Mouse (Mus musculus) midbrain, embryonic 12.5 days (tissue): Measurements from ENCODE around the gene Mvd. TPM values are rescaled to one million over a fixed set of nuclear protein-coding genes. Genes with fewer than 3 reads are reported as not detected.

Experiments
- ATAC-seq: fragments of 200-750 bp; cut with Nextera tagmentation; 2 replicates; pipeline ENCODE4 v1.8.0; 2017; ENCODE audit warnings: low read depth, moderate TSS enrichment, moderate library complexity; ENCODE audit not compliant: low FRiP score
- H3K27ac ChIP-seq: fragments of 300-500 bp; sonication (generic); replicated peaks from 2 replicates; pipeline ENCODE4 v1.5.1; 2016; ENCODE audit warnings: mild to moderate bottlenecking
- H3K27me3 ChIP-seq: fragments of 300-500 bp; sonication (generic); 2 replicates; pipeline ENCODE4 v1.6.1; 2016; ENCODE audit warnings: mild to moderate bottlenecking
- H3K36me3 ChIP-seq: fragments of 300-500 bp; sonication (generic); 2 replicates; pipeline ENCODE4 v1.6.1; 2016
- H3K4me1 ChIP-seq: fragments of 300-500 bp; sonication (generic); 2 replicates; pipeline ENCODE4 v1.6.1; 2016
- H3K4me2 ChIP-seq: fragments of 300-500 bp; sonication (generic); replicated peaks from 2 replicates; pipeline ENCODE4 v1.6.1; 2016; ENCODE audit warnings: mild to moderate bottlenecking, moderate library complexity
- H3K4me3 ChIP-seq: fragments of 300-500 bp; sonication (generic); 2 replicates; pipeline ENCODE4 v1.5.1; 2016; ENCODE audit warnings: mild to moderate bottlenecking
- H3K9ac ChIP-seq: fragments of 300-500 bp; sonication (generic); replicated peaks from 2 replicates; pipeline ENCODE4 v1.6.1; 2016; ENCODE audit warnings: mild to moderate bottlenecking, moderate library complexity
- H3K9me3 ChIP-seq: fragments of 300-500 bp; sonication (generic); 2 replicates; pipeline ENCODE4 v1.6.1; 2016; ENCODE audit warnings: mild to moderate bottlenecking
- WGBS: fragments of 180-500 bp; shearing (Covaris S2); methylation state at CpG from one replicate; pipeline ENCODE4 v1.1.7; 2016; 5-methylcytosine and 5-hydroxymethylcytosine counted together
- polyA plus RNA-seq: library from polyadenylated mRNA; unstranded; fragments of >200 nt; fragmentation: Nextera tagmentation; extraction: Ambion mirVana; gene quantifications from 2 replicates; pipeline ENCODE4 v1.2.1, GENCODE M21; 2016

The Mvd gene
- polyA plus RNA-seq, 1 experiment from 2014 or later = 47.4 TPM

GRCm38 (mm10) chr8:122464985-122465384 is 21.8 kb upstream of the Mvd start:
- H3K9me3 ChIP-seq = no peaks in the 10 kb centered on the region
- no peak overlapping the region for H3K9ac ChIP-seq
- no peak overlapping the region for H3K4me3 ChIP-seq
- no peak overlapping the region for H3K4me2 ChIP-seq
- peaks cover 33% of the 10 kb centered on the region for H3K27me3 ChIP-seq
- H3K4me1 ChIP-seq = peaks cover 10% of the 10 kb centered on the region
- 73% methylated on average over 7 of the region's 7 CpGs for WGBS
- no peak overlapping the region for H3K27ac ChIP-seq
- peaks cover 44% of the 10 kb centered on the region for H3K36me3 ChIP-seq
- ATAC-seq = no peak

- Histone ChIP-seq H3K4me3 (no peak overlapping the region), H3K36me3 (peaks cover 34% of the 10 kb centered on the region), H3K27ac (no peak overlapping the region), H3K9me3 (no peaks in the 10 kb centered on the region), H3K4me1 (peaks cover 11% of the 10 kb centered on the region), H3K4me2 (no peak overlapping the region), H3K27me3 (peaks cover 43% of the 10 kb centered on the region), H3K9ac (no peak overlapping the region)
- no peak for ATAC-seq
- WGBS = 69% methylated on average over 12 of the region's 12 CpGs
Measured at GRCm38 (mm10) chr8:122463651-122464640, 20.7 kb upstream of the Mvd start.

GRCm38 (mm10) chr8:122462510-122462909 is 19.3 kb upstream of the Mvd start:
- Histone ChIP-seq H3K9ac (no peak overlapping the region), H3K4me3 (no peak overlapping the region), H3K9me3 (no peaks in the 10 kb centered on the region), H3K27me3 (peaks cover 56% of the 10 kb centered on the region), H3K36me3 (peaks cover 21% of the 10 kb centered on the region), H3K27ac (no peak overlapping the region), H3K4me2 (no peak overlapping the region), H3K4me1 (peaks cover 11% of the 10 kb centered on the region)
- ATAC-seq = no peak
- WGBS = 72% methylated on average over 8 of the region's 8 CpGs

- Histone ChIP-seq H3K9me3 (no peaks in the 10 kb centered on the region), H3K36me3 (peaks cover 12% of the 10 kb centered on the region), H3K4me2 (no peak overlapping the region), H3K27me3 (peaks cover 64% of the 10 kb centered on the region), H3K9ac (no peak overlapping the region), H3K4me3 (no peak overlapping the region), H3K27ac (no peak overlapping the region), H3K4me1 (peaks cover 11% of the 10 kb centered on the region)
- 59% methylated on average over 11 of the region's 11 CpGs for WGBS
- no peak for ATAC-seq
Measured at GRCm38 (mm10) chr8:122461473-122462148, 18.4 kb upstream of the Mvd start.

- Histone ChIP-seq H3K4me1 (peaks cover 11% of the 10 kb centered on the region), H3K9ac (peak within 1 kb of the TSS; percentile 25; the same call in 1 of the 2 replicates), H3K27ac (no peak within 1 kb of the TSS), H3K36me3 (peaks cover 4% of the 10 kb centered on the region), H3K4me2 (peak within 1 kb of the TSS; percentile 61), H3K9me3 (no peaks in the 10 kb centered on the region), H3K27me3 (peaks cover 72% of the 10 kb centered on the region), H3K4me3 (peak within 1 kb of the TSS; percentile 34)
- WGBS = 4% methylated on average over 54 of the region's 56 CpGs
- ATAC-seq = no peak
Measured at GRCm38 (mm10) chr8:122460524-122461472, 17.6 kb upstream of the Mvd start, which contains the start of gene Snai3. Gene Snai3 (minus strand): TSS chr8:122460733.

- Histone ChIP-seq H3K4me3 (peak overlapping the region; percentile 34), H3K9ac (no peak overlapping the region)
Measured at GRCm38 (mm10) chr8:122459990-122460389, 16.8 kb upstream of the Mvd start.

GRCm38 (mm10) chr8:122459218-122459900 is 16.1 kb upstream of the Mvd start:
- H3K9ac ChIP-seq = no peak overlapping the region
- no peak overlapping the region for H3K4me3 ChIP-seq
- no peak overlapping the region for H3K27ac ChIP-seq
- 66% methylated on average over 6 of the region's 6 CpGs for WGBS
- H3K36me3 ChIP-seq = no peaks in the 10 kb centered on the region
- peaks cover 11% of the 10 kb centered on the region for H3K4me1 ChIP-seq
- no peak overlapping the region for H3K4me2 ChIP-seq
- no peak for ATAC-seq
- peaks cover 81% of the 10 kb centered on the region for H3K27me3 ChIP-seq
- H3K9me3 ChIP-seq = no peaks in the 10 kb centered on the region

More at GRCm38 (mm10) chr8:122459990-122460389, 16.8 kb upstream of the Mvd start:
- no peak for ATAC-seq
- Histone ChIP-seq H3K36me3 (no peaks in the 10 kb centered on the region), H3K4me2 (peak overlapping the region; percentile 61), H3K9me3 (no peaks in the 10 kb centered on the region), H3K27me3 (peaks cover 76% of the 10 kb centered on the region), H3K27ac (no peak overlapping the region), H3K4me1 (peaks cover 11% of the 10 kb centered on the region)
- WGBS = 29% methylated on average over 7 of the region's 7 CpGs

- Histone ChIP-seq H3K4me2 (no peak overlapping the region), H3K4me1 (peaks cover 11% of the 10 kb centered on the region), H3K27ac (no peak overlapping the region), H3K9me3 (no peaks in the 10 kb centered on the region), H3K27me3 (peaks cover 70% of the 10 kb centered on the region), H3K9ac (no peak overlapping the region), H3K4me3 (no peak overlapping the region), H3K36me3 (no peaks in the 10 kb centered on the region)
- no peak for ATAC-seq
- 79% methylated on average over 11 of the region's 11 CpGs for WGBS
Measured at GRCm38 (mm10) chr8:122457171-122457570, 13.9 kb upstream of the Mvd start.

GRCm38 (mm10) chr8:122454409-122454808 is 11.2 kb upstream of the Mvd start:
- no peaks in the 10 kb centered on the region for H3K9me3 ChIP-seq
- WGBS = 86% methylated on average over 6 of the region's 6 CpGs
- H3K27ac ChIP-seq = no peak overlapping the region
- H3K4me2 ChIP-seq = no peak overlapping the region
- no peaks in the 10 kb centered on the region for H3K4me1 ChIP-seq
- no peak for ATAC-seq
- H3K4me3 ChIP-seq = no peak overlapping the region
- H3K36me3 ChIP-seq = no peaks in the 10 kb centered on the region
- peaks cover 42% of the 10 kb centered on the region for H3K27me3 ChIP-seq
- H3K9ac ChIP-seq = no peak overlapping the region

- Histone ChIP-seq H3K4me2 (no peak overlapping the region), H3K4me1 (no peaks in the 10 kb centered on the region), H3K9ac (no peak overlapping the region), H3K4me3 (no peak overlapping the region), H3K36me3 (no peaks in the 10 kb centered on the region), H3K9me3 (no peaks in the 10 kb centered on the region), H3K27me3 (peaks cover 21% of the 10 kb centered on the region), H3K27ac (no peak overlapping the region)
- WGBS = 86% methylated on average over 10 of the region's 10 CpGs
- ATAC-seq = no peak
Measured at GRCm38 (mm10) chr8:122452154-122452553, 8.9 kb upstream of the Mvd start.

GRCm38 (mm10) chr8:122451161-122451703 is 8.0 kb upstream of the Mvd start:
- H3K27me3 ChIP-seq = peaks cover 13% of the 10 kb centered on the region; the same call in 1 of the 2 replicates
- 84% methylated on average over 7 of the region's 7 CpGs for WGBS
- no peak for ATAC-seq

More at GRCm38 (mm10) chr8:122451161-122451703, 8.0 kb upstream of the Mvd start:
- Histone ChIP-seq H3K36me3 (no peaks in the 10 kb centered on the region), H3K4me2 (no peak overlapping the region), H3K9ac (no peak overlapping the region), H3K4me3 (no peak overlapping the region), H3K4me1 (no peaks in the 10 kb centered on the region), H3K27ac (no peak overlapping the region), H3K9me3 (no peaks in the 10 kb centered on the region)
